Mouse (Mus musculus) Muller cell, postnatal 12 days (primary cell): ENCODE measurements around the gene Ms4a4d.
A peak's percentile ranks its signal among the peaks of the same experiment; 100 is the strongest.
"Not testable (repeated sequence)": the region's sequence is repeated elsewhere in the genome, so short reads cannot be mapped to it uniquely, and the experiment has no call there.

ENCODE experiments used
- DNase-seq: peaks from one replicate; pipeline ENCODE4 v3.0.0-alpha.2; 2015; ENCODE audit errors: inconsistent ontology term

The Ms4a4d gene

DNA sequence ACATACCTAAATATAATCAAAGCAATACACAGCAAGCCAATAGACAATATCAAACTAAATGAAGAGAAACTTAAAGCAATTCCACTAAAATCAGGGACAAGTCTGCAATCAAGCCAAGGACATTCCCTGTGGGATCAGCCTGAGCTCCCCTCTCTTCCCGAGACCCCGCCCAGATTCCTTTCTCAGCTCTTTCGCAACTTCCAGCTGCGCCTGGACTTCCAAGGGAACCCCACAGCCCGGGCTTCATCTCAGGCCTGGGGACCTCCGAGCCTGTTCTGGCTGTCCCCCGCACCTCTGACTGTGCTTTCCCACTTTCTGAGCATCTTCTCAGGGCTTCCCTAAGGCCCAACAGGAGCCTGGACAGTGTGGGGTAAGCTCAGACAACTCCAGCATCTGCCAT lies at the start of gene Ms4a4d:
Gene Ms4a4d, plus strand, starts transcription at position 209 of the 400 bp plus-strand sequence.
- no peak for DNase-seq

DNA sequence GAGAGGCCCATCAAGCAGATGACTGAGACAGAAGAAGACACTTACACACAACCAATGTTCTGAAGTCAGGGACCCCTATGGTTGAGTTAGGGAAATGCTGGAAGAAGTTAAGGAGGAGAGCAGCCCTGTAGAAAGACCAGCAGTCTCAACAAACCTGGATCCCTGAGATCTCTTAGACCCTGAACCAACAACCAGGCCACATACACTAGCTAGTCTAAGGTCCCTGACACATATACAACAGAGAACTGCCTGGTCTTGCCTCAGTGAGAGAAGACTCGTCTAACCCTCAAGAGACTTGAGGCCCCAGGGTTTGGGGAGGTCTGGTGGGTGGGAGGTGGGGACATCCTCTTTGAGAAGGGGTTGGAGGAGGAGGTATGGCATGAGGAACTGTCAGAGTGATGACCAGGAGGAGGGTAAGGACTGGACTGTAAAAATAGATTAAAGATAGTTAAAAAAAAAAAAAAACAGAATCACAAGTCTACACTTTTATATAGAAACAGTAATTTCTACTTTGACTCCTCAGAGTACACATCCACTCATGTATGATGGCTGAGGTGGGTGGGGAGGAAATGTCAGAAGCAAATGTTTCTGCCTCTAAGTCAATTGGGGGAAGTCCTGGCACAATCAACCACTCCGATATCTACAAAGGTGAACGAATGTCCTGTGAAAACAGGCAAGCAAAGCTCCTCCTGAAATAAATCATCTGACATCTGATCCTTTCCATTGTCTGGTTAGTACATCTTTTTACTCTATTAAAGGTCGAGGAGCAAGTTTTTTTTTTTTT lies 45.0 kb upstream of the Ms4a4d start:
- DNase-seq = no peak

DNA sequence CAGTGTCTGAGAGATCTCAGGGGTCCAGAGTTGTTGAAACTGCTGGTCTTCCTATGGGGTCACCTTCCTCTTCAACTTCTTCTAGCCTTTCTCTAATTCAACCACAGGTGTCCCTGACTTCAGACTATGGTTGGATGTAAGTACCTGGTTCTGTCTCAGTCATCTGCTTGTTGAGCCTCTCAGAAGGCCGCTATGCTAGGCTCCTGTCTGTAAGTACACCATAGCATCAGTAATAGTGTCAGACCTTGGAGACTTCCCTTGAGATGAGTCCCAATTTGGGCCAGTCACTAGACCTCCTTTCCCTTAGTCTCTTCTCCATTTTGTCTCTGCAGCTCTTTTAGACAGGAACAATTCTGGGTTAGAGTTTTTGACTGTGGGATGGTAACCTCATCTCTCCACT lies 43.9 kb upstream of the Ms4a4d start:
- no peak for DNase-seq

DNA sequence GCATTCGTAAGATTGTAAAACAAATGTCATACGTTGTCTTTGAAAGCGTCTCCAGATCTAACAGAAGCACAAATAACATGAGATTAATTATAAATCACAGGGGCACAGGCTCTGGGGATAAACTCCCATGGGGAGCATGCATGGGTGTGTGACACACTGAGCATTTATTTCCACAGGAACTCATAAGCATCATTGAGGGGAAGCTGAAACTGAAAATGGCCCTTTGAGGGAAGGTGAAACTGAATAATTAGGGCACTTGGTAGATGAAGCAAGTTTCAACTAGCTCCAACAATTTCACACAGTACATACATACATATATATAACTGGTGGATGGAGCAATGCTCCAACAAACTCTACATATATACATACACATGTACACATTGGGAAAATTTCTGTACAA lies 42.1 kb upstream of the Ms4a4d start:
- DNase-seq = no peak

DNA sequence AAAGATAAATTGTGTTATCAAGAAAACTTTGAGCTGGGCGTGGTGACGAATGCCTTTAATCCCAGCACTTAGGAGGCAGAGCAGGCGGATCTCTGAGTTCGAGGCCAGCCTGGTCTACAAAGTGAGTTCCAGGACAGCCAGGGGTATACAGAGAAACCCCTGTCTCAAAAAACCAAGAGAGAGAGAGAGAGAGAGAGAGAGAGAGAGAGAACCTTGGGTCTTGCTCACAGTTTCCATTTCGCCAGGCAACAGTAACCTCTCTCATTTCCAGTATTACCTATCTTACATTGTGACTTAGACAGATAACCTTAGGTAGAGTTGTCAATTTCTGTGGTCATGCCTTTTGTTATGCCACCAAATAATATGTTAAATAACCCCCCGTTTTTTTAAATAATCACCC lies 40.2 kb upstream of the Ms4a4d start:
- no peak for DNase-seq

DNA sequence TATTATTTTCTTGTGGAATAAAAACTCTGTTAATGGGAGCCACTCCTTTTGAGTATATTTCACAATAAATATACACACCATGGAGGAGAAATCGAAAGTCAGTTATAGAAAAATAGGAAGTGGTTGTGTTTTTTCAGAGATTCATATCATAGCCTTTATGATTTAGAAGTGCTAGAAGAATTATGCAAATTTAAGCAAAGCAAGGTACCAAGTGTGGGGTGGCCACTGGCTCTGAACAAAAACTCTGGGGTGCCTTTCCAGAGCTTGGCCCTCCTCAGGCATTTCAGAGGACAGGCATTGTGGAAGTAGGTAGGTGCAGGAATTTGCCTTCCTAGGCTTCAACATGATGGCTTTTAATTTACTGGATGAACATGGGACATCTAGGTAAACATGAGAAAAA lies 39.3 kb upstream of the Ms4a4d start:
- DNase-seq = not testable (repeated sequence)

DNA sequence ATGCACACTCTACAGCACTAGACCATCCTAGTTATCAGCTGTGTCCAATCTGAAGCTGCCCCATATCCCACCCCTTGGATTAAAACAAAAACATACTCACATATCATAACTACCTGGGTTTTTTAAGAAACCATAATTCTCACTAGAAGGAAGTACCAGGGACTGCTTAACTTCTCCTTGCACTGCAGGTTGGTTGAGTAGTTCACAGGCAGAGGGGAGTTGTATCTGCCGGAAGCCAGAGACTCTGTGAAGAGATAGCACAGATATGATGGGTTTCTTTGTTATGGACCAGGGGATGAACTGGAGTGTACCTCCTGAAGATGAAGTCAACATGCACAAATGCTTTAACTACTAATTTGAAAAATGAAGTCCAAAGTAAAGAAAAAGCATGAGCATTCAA lies 35.8 kb upstream of the Ms4a4d start:
- no peak for DNase-seq

DNA sequence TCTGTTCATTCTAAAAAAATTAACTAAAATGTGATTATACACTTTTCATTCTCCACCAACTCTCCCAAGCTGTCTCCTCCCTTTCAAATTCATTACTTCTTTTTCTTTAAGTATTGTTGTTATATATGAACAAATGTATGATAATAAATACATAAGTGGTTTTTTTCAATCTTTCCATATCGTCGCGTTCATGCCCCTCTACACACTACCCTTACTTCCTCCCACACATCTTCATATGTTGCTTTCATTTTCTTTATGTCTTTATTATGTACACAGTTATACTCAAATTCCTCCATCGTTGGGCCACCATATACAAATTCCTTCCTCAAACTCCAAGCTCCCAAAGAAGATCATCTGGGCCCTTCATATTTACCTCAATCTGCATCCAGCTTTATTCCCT lies 35.3 kb upstream of the Ms4a4d start:
- no peak for DNase-seq

DNA sequence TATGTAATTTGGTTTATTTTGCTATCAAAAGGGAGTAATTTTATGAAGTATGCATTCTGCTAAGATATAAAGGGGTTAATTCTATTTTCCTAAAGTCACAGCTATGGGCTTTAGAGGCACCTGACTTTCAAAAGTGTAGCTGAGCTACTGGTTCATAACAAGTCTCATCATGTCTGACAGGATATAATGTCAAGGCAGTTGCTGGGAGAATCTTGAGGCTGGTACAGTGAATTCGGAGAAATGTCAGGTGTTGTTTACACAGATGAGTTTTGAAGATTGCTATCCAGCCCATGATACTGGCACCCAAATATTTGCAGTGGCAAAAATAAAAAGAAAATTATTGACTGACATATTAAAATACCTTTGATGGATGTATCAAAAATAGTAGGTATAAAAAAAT lies 31.7 kb upstream of the Ms4a4d start:
- DNase-seq = no peak

DNA sequence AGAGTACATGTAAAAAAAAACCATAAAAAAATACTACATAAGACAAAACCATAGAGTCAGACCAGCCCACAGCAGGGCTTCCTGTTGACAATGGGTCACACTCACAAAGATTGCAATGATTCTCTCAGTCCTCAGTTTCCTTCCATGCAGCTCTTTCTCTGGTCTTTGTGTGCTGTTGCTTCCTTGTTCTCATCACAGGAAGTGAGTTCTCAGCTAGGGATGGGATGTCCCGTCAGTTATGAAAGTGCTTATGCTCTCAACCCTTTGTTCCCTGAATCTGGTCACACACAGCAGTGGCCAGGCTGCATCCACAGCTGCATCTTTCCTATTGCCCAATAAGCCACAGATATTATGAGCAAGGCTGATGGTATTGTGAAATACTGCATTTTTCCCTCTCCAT lies 23.1 kb upstream of the Ms4a4d start:
- no peak for DNase-seq

DNA sequence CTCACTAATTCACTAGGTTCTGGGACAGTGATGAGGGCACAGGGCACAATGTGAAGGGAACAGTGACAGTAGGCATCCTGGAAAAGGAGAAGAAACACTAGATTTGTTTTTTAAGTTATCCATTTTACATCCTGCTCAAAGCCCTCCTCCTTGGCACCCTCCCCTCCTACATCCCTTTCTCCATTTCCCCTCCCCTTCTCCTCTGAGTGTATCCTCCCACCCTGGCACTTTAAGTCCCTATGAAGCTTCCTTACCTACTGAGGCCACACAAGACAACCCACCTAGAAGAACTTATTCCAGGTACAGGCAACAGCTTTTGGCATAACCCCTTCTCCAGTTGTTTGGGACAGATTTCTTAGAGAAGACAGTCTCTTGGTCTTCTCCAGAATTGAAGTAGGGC lies 20.4 kb upstream of the Ms4a4d start, which contains the start of gene Ms4a6b:
Gene Ms4a6b, plus strand, starts transcription at position 267 of the 400 bp plus-strand sequence.
- DNase-seq = no peak

DNA sequence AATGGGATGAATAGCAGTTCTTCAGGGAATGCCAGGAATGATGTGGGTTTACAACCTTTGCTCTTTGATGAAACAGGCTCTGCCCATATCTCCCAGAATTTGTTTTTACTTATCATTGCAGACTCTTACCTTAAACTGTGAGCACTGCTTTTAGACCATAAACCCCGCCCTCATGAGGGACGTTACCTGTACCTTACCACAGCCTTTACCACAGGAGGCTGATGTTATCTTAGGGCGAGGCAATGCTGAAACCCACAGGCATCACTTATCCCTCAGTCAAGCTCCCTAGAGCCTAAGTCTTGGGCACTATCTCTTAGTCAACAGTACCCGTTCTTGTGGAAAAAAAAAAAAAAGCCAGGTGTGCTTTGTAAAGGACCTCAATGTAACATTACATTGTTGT lies 19.8 kb upstream of the Ms4a4d start:
- no peak for DNase-seq

DNA sequence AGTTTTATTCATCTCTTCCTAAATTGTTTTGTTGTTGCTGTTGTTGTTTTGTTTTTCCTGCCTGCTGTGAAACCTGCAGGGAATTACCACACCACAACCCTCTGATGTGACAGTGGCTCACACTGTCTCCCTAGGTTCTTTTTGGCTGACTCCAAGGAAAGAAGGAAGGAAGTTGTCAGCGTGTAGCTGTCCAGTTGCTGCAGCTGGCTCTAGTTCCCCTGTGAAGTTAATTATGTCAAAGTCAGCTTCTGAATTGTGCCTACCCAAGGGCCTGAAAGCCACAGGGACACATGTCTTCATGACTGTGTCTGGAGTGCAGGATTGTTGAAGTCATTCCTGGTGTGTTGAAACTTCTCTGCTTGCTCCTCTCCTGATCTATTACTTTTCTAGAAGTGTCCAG lies 19.2 kb upstream of the Ms4a4d start:
- not testable (repeated sequence) for DNase-seq

DNA sequence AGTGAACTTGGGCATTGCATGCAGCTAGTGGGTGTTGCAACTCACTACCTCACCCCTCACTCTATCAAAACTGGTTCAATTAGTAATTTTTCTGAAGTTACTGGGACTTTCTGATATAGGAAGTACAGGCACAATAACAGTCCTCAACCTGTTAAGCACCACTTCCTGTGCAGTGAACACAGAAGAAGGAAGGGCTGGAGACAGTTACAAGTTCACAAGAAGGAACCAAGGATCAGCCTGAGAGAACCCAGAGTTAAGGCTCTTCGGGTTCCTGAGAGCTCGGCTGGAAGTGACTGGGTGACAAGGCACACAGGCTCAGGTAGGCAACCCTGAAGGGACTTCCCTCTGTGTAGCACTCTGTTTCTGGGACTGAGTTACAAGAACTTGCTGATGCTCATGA lies 18.2 kb upstream of the Ms4a4d start:
- DNase-seq = not testable (repeated sequence)

DNA sequence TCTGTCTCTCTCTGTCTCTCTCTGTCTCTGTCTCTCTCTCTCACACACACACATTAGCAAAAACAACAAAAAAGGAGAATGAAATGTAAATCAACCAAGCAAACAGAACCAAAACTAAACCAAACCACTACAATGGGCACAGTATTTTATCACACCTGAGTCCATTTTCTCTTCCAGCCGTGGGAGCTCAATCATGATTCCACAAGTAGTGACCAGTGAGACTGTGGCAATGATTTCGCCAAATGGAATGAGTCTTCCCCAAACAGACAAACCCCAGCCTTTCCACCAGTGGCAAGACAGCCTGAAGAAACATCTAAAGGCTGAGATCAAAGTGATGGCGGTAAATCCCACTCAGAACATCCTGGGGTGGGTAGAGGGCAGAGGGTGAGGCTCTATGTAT lies 16.5 kb upstream of the Ms4a4d start:
- no peak for DNase-seq

DNA sequence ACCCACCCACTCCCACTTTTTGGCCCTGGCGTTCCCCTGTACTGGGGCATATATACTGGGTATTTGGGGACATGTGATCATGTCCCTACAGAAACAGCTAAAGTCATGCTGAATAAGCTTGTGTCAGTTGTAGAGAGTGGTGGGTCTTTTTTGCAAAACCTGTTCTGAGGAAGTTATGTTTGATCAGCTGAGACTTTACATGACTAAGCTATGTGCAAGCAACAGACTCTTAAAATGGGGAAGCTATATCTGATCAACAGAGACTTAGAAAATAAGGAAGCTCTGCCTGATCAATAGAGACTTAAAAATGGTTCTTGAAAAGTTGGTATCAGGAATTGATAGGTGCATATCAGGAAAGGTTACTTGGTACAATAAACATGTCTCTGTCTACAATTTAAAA lies 3.2 kb upstream of the Ms4a4d start:
- no peak for DNase-seq

DNA sequence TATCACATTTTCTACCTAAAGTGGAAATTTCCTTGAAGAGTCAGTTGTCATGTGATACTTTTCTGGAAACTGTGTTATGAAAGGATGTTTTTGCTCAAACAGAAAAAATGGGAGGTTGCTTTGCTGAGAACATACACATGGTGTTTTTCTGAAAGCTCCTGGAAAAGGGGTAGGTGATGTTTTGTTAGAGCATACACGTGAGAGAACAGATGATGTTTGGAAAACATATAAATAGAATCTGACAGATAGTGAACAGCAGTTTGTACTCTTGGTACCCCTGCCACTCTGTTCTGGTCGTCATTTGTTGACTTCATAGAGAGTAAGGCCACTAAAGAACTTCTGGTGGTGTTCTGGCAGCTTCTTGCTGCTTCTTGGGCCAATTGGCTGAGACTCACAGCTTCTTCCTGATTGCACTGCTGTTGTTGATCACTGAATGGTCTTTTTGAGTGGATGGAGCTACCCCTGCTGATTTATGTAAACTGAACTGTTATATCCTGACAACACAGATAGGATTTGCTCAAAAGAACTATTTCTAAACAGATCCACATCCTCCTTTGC lies 2.6 kb upstream of the Ms4a4d start:
- DNase-seq = no peak

DNA sequence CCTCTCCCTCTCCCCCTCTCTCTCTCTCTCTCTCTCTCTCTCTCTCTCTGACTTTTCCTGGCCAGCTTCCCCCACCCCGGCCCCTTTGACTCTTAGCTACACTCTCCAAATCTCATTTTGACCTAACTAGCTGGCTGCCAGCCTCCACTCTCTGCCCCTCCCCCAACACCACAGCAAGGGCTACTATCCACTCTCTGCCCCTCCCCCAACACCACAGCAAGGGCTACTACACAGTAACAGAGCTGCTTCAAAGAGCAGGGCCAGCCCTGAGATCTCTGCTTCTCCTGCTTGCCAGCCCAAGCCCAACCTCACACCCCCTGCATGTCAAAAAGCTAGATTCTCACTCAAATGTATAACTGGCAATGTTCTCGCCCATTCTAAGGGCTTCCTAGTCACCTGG lies 735 bp downstream of the Ms4a4d start:
- DNase-seq = no peak

DNA sequence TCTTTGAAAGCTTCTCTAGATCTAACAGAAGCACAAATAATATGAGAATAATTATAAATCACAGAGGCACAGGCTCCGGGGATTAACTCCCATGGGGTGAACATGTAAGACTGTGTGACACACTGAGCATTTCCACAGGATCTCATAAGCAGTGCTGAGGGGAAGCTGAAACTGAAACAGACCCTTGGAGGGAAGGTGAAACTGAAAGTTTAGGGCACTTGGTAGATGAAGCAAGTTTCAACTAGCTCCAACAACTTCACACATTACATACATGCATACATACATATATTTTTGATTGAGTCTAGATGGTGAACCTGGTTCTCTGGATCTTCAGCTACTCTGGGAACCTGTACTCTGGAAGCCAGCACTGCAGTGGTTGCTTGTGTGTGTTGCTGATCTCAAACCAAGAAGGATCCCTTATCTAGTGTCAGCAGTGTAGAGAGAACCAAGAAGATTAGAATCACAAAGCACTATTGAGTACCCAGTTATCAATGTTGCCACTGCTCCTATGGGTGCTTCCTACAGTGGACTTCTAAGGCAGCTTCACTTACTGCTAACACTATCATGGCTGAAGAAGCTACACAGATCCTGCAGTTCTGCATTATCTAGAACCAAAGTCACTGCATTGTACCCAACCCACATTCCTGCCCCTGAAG lies 3.7 kb downstream of the Ms4a4d start:
- DNase-seq = not testable (repeated sequence)

DNA sequence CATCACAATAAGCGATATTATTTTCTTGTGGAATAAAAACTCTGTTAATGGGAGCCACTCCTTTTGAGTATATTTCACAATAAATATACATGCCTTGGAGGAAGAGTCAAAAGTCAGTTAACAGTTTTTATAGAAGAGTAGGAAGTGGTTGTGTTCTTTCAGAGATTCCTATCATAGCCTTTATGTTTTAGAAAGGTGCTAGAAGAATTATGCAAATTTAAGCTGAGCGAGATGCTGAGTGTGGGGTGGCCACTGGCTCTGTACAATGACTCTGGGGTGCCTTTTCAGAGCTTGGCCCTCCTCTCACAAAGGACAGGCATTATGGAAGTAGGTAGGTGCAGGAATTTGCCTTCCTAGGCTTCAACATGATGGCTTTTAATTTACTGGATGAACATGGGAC lies 7.8 kb downstream of the Ms4a4d start:
- not testable (repeated sequence) for DNase-seq

DNA sequence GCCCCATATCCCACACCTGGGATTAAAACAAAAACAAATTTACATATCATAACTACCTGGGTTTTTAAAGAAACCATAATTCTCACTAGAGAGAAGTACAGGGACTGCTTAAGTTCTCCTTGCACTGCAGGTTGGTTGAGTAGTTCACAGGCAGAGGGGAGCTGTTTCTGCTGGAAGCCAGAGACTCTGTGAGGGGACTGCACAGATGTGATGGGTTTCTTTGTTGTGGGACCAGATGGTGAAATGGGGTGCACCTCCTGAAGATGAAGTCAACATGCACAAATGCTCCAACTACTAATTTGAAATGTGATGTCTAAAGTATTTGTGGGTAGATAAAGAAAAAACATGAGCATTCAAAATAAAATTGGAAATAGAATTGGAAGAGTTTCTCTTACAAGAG lies 11.3 kb downstream of the Ms4a4d start:
- DNase-seq = no peak

DNA sequence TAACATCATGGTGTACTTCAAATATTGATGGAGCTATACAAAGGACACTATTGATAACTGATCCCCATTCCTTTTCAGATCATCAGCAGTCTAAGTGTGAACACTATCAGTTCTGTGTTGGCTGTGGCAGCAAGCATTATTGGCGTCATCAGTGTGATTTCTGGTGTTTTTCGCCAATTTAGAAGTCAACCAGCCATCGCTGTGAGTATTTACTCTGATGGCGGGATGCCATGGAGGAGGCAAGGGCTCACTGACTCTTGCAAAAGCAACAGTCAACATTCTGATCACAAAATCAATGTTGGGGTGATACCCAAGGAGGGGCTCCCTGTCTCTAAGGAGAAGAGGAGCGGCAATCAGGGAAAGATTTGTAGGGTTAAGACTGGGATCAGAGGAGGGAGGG lies 18.1 kb downstream of the Ms4a4d start:
- no peak for DNase-seq

DNA sequence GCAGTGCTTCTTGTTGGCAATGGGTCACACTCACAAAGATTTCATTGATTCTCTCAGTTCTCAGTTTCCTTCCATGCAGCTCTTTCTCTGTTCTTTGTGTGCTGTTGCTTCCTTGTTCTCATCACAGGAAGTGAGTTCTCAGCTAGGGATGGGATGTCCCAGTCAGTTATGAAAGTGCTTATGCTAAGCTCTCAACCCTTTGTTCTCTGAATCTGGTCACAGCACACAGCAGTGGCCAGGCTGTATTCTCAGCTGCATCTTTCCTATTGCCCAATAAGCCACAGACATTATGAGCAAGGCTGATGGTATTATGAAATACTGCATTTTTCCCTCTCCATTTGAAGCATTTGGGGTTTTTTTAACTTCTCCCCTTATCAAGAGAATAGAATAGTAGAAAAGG lies 23.0 kb downstream of the Ms4a4d start:
- DNase-seq = peak; percentile 3
